Mouse (Mus musculus): Measurements from ENCODE around the gene Btbd3. TPM values are rescaled to one million over a fixed set of nuclear protein-coding genes. Genes with fewer than 3 reads are reported as not detected.

Gene Btbd3
- polyA plus RNA-seq, 1 experiment from 2014 or later: 15.9 TPM

- no peak overlapping the region for H3K9ac ChIP-seq
- ATAC-seq: no peak
- H3K4me1 ChIP-seq: peaks cover 7% of the 10 kb centered on the region; the same call in 1 of the 2 replicates
- H3K9me3 ChIP-seq (replicated peaks): no peaks in the 10 kb centered on the region
- no peaks in the 10 kb centered on the region for H3K27me3 ChIP-seq
- 50% methylated on average over 1 of the region's 1 CpGs for WGBS
- no peaks in the 10 kb centered on the region for H3K36me3 ChIP-seq (ENCODE audit: poor library complexity, severe bottlenecking)
- H3K27ac ChIP-seq: no peak overlapping the region
- H3K4me3 ChIP-seq: no peak overlapping the region
- H3K4me2 ChIP-seq: no peak overlapping the region
Measured at GRCm38 (mm10) chr2:138338524-138338923, 82.2 kb downstream of the Btbd3 start.

GRCm38 (mm10) chr2:138355366-138355765 is 99.0 kb downstream of the Btbd3 start:
- WGBS: 89% methylated on average over 3 of the region's 3 CpGs
- no peak for ATAC-seq

DNA sequence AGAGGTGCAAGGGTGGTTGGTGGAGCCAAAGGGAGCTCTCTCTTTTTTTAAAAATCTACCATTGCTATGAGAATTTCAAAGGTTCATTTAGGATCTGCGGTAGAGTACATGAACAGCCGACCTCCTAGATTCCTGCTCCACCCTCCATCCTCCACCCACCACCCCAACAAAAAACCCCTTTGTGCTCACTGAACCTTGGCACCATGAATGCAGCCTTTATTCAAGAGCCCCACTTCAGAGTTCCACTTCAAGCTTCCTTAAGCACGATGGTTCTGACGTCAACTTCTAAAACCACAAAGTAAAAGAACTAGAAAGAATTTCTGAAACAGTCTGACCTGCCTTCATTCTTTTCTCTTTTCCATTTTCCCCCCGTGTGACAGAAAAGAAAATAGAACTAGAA is 106.1 kb downstream of the Btbd3 start:
- no peak overlapping the region for H3K27ac ChIP-seq
- peak; percentile 83; the same call in 1 of the 2 replicates for ATAC-seq

More at GRCm38 (mm10) chr2:138355366-138355765, 99.0 kb downstream of the Btbd3 start:
- no peaks in the 10 kb centered on the region for H3K9me3 ChIP-seq (replicated peaks)
- no peaks in the 10 kb centered on the region for H3K27me3 ChIP-seq
- H3K4me3 ChIP-seq: no peak overlapping the region
- H3K36me3 ChIP-seq (ENCODE audit: poor library complexity, severe bottlenecking): no peaks in the 10 kb centered on the region
- H3K9ac ChIP-seq: no peak overlapping the region
- H3K4me2 ChIP-seq: no peak overlapping the region
- H3K27ac ChIP-seq: no peak overlapping the region
- no peaks in the 10 kb centered on the region for H3K4me1 ChIP-seq

GRCm38 (mm10) chr2:138365391-138365790 is 109.0 kb downstream of the Btbd3 start:
- H3K4me2 ChIP-seq: no peak overlapping the region
- no peak overlapping the region for H3K4me3 ChIP-seq
- WGBS: 89% methylated on average over 4 of the region's 4 CpGs
- no peaks in the 10 kb centered on the region for H3K36me3 ChIP-seq (ENCODE audit: poor library complexity, severe bottlenecking)
- H3K4me1 ChIP-seq: no peaks in the 10 kb centered on the region
- no peak overlapping the region for H3K27ac ChIP-seq
- H3K9ac ChIP-seq: no peak overlapping the region
- ATAC-seq: no peak
- H3K9me3 ChIP-seq (replicated peaks): no peaks in the 10 kb centered on the region
- no peaks in the 10 kb centered on the region for H3K27me3 ChIP-seq

More for the DNA sequence above, 106.1 kb downstream of the Btbd3 start:
- no peaks in the 10 kb centered on the region for H3K4me1 ChIP-seq
- 11% methylated on average over 5 of the region's 5 CpGs for WGBS
- H3K4me3 ChIP-seq: no peak overlapping the region
- H3K9me3 ChIP-seq (replicated peaks): no peaks in the 10 kb centered on the region
- H3K36me3 ChIP-seq (ENCODE audit: poor library complexity, severe bottlenecking): no peaks in the 10 kb centered on the region
- no peaks in the 10 kb centered on the region for H3K27me3 ChIP-seq
- no peak overlapping the region for H3K4me2 ChIP-seq
- H3K9ac ChIP-seq: no peak overlapping the region

GRCm38 (mm10) chr2:138374556-138374955 is 118.2 kb downstream of the Btbd3 start:
- Histone ChIP-seq H3K9me3 (replicated peaks) (no peaks in the 10 kb centered on the region), H3K27me3 (no peaks in the 10 kb centered on the region), H3K4me3 (no peak overlapping the region), H3K4me1 (no peaks in the 10 kb centered on the region), H3K27ac (no peak overlapping the region), H3K4me2 (no peak overlapping the region), H3K36me3 (ENCODE audit: poor library complexity, severe bottlenecking) (no peaks in the 10 kb centered on the region), H3K9ac (no peak overlapping the region)
- no peak for ATAC-seq
- 90% methylated on average over 5 of the region's 5 CpGs for WGBS

GRCm38 (mm10) chr2:138378855-138379254 is 122.5 kb downstream of the Btbd3 start:
- H3K4me3 ChIP-seq: no peak overlapping the region
- no peaks in the 10 kb centered on the region for H3K4me1 ChIP-seq
- H3K4me2 ChIP-seq: no peak overlapping the region
- H3K9me3 ChIP-seq (replicated peaks): no peaks in the 10 kb centered on the region
- no peak overlapping the region for H3K27ac ChIP-seq
- H3K27me3 ChIP-seq: no peaks in the 10 kb centered on the region
- H3K9ac ChIP-seq: no peak overlapping the region
- no peaks in the 10 kb centered on the region for H3K36me3 ChIP-seq (ENCODE audit: poor library complexity, severe bottlenecking)
- no peak for ATAC-seq

- H3K4me3 ChIP-seq: no peak overlapping the region
- H3K9me3 ChIP-seq (replicated peaks): no peaks in the 10 kb centered on the region
- H3K4me2 ChIP-seq: no peak overlapping the region
- H3K27me3 ChIP-seq: no peaks in the 10 kb centered on the region
- no peak for ATAC-seq
- no peak overlapping the region for H3K27ac ChIP-seq
- WGBS: 81% methylated on average over 2 of the region's 2 CpGs
- no peaks in the 10 kb centered on the region for H3K4me1 ChIP-seq
- no peaks in the 10 kb centered on the region for H3K36me3 ChIP-seq (ENCODE audit: poor library complexity, severe bottlenecking)
- H3K9ac ChIP-seq: no peak overlapping the region
Measured at GRCm38 (mm10) chr2:138384762-138385161, 128.4 kb downstream of the Btbd3 start.

- Histone ChIP-seq H3K4me2 (no peak overlapping the region), H3K9ac (no peak overlapping the region), H3K36me3 (ENCODE audit: poor library complexity, severe bottlenecking) (no peaks in the 10 kb centered on the region), H3K27me3 (no peaks in the 10 kb centered on the region), H3K9me3 (replicated peaks) (no peaks in the 10 kb centered on the region), H3K4me1 (no peaks in the 10 kb centered on the region), H3K4me3 (no peak overlapping the region), H3K27ac (no peak overlapping the region)
- whole genome bisulfite sequencing: 88% methylated on average over 1 of the region's 1 CpGs
- ATAC-seq: no peak
Measured at GRCm38 (mm10) chr2:138388591-138388990, 132.2 kb downstream of the Btbd3 start.

DNA sequence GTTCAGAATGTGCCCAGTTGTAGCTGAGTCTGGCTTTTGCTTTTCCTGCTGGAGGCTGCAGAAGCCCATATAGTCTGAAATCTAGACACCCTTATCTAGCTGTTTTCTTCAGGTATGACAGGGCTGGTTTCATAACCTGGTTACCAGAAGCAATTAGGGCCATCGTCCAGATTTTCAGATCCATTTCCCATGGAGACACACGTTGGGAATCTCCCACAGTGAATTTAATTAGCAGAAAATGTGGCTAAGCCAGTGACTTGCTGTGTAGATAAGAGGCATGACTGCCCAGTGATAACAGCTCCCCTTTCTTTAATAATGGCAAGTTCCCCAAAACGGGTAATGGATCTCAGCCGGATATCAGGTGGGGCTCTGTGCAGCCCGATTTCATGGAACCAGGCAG is 146.7 kb downstream of the Btbd3 start:
- Histone ChIP-seq H3K9ac (no peak overlapping the region), H3K27me3 (0 out of 2 replicates have a peak, but pooled peaks cover 2% of the 10 kb centered on the region), H3K9me3 (replicated peaks) (no peaks in the 10 kb centered on the region), H3K4me3 (no peak overlapping the region), H3K4me2 (no peak overlapping the region), H3K36me3 (ENCODE audit: poor library complexity, severe bottlenecking) (no peaks in the 10 kb centered on the region), H3K4me1 (peaks cover 11% of the 10 kb centered on the region), H3K27ac (no peak overlapping the region)
- ATAC-seq: no peak
- WGBS: 46% methylated on average over 5 of the region's 5 CpGs

- WGBS: 4% methylated on average over 4 of the region's 4 CpGs
- Histone ChIP-seq H3K36me3 (ENCODE audit: poor library complexity, severe bottlenecking) (no peaks in the 10 kb centered on the region), H3K4me3 (no peak overlapping the region), H3K4me1 (peaks cover 11% of the 10 kb centered on the region), H3K9ac (no peak overlapping the region), H3K4me2 (no peak overlapping the region), H3K9me3 (replicated peaks) (no peaks in the 10 kb centered on the region), H3K27me3 (0 out of 2 replicates have a peak, but pooled peaks cover 2% of the 10 kb centered on the region), H3K27ac (no peak overlapping the region)
- ATAC-seq: peak; percentile 94
Measured at GRCm38 (mm10) chr2:138405753-138406528, 149.6 kb downstream of the Btbd3 start.

- Histone ChIP-seq H3K27ac (no peak overlapping the region), H3K27me3 (0 out of 2 replicates have a peak, but pooled peaks cover 2% of the 10 kb centered on the region), H3K4me1 (peaks cover 11% of the 10 kb centered on the region), H3K36me3 (ENCODE audit: poor library complexity, severe bottlenecking) (no peaks in the 10 kb centered on the region), H3K4me3 (no peak overlapping the region), H3K9ac (no peak overlapping the region), H3K9me3 (replicated peaks) (no peaks in the 10 kb centered on the region), H3K4me2 (no peak overlapping the region)
- peak; percentile 61 for ATAC-seq
Measured at GRCm38 (mm10) chr2:138406703-138407102, 150.3 kb downstream of the Btbd3 start.

DNA sequence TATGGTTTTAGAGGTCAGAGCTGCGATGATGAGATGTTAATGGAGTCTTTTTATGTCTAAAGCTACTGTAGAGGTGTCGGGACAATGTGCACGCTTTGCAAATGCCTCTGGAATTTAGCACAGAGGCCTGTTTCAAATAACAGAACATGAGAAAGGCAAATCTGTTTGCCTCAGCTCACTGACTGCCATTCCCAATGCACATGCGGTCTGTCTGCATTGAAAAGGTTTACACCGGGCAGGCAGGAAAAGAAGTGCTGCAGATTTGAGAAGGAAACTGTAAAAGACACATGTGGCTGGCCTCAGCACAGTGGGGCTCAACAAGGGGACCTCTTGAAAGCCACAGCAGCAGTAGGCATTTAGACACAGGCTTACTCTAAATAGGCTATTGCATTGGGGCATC is 156.2 kb downstream of the Btbd3 start:
- H3K9ac ChIP-seq: no peak overlapping the region
- H3K4me1 ChIP-seq: 0 out of 2 replicates have a peak, but pooled peaks cover 3% of the 10 kb centered on the region
- H3K27ac ChIP-seq: no peak overlapping the region
- H3K9me3 ChIP-seq (replicated peaks): no peaks in the 10 kb centered on the region
- no peaks in the 10 kb centered on the region for H3K36me3 ChIP-seq (ENCODE audit: poor library complexity, severe bottlenecking)
- H3K27me3 ChIP-seq: no peaks in the 10 kb centered on the region
- no peak for ATAC-seq
- H3K4me2 ChIP-seq: no peak overlapping the region
- H3K4me3 ChIP-seq: no peak overlapping the region
- WGBS: 49% methylated on average over 5 of the region's 5 CpGs

DNA sequence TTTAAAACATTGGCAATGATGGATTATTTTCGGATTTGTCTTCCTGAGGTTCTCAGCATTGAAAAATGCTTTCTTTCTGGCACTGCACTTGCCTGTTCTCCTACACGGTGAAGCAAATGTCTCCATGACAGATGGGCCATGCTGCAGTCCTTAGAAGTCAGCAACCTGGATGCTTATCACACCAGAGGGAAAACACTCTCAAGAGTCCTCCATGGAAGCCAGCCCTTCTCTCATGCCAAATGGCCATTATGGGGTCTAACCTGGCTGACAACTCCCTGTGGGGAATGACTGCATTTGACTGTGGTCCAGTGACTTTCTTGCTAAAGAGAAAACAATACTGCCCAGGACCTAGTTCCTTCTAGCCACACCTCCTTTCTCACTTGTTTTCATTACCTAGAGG is 166.0 kb downstream of the Btbd3 start:
- Histone ChIP-seq H3K9ac (no peak overlapping the region), H3K9me3 (replicated peaks) (no peaks in the 10 kb centered on the region), H3K4me3 (no peak overlapping the region), H3K4me1 (no peaks in the 10 kb centered on the region), H3K36me3 (ENCODE audit: poor library complexity, severe bottlenecking) (no peaks in the 10 kb centered on the region), H3K27ac (no peak overlapping the region), H3K27me3 (no peaks in the 10 kb centered on the region), H3K4me2 (no peak overlapping the region)
- 88% methylated on average over 2 of the region's 2 CpGs for WGBS
- ATAC-seq: no peak
